Mouse (Mus musculus) neural tube, embryonic 10.5 days (tissue): Measurements from ENCODE around the gene Tnip3.
A peak's percentile ranks its signal among the peaks of the same experiment; 100 is the strongest.

Source experiments
- DNase-seq: peaks from one replicate; pipeline ENCODE4 v3.0.0-alpha.2; 2017; ENCODE audit warnings: low spot score; ENCODE audit errors: extremely low spot score

The Tnip3 gene

GRCm38 (mm10) chr6:65646408-65646807 is 121.3 kb downstream of the Tnip3 start:
- no peak for DNase-seq

- no peak for DNase-seq
Measured at GRCm38 (mm10) chr6:65647731-65648130, 122.6 kb downstream of the Tnip3 start.

GRCm38 (mm10) chr6:65651376-65651775 is 126.3 kb downstream of the Tnip3 start:
- no peak for DNase-seq

- no peak for DNase-seq
Measured at GRCm38 (mm10) chr6:65661272-65661671, 136.2 kb downstream of the Tnip3 start.

GRCm38 (mm10) chr6:65662050-65662449 is 136.9 kb downstream of the Tnip3 start:
- DNase-seq, result no peak

- no peak for DNase-seq
Measured at GRCm38 (mm10) chr6:65663990-65664389, 138.9 kb downstream of the Tnip3 start.

- no peak for DNase-seq
Measured at GRCm38 (mm10) chr6:65666295-65666694, 141.2 kb downstream of the Tnip3 start.

- DNase-seq, result no peak
Measured at GRCm38 (mm10) chr6:65669971-65670370, 144.9 kb downstream of the Tnip3 start.

- DNase-seq, result peak; percentile 71
Measured at GRCm38 (mm10) chr6:65670981-65671411, 145.9 kb downstream of the Tnip3 start.

- DNase-seq, result peak; percentile 86
Measured at GRCm38 (mm10) chr6:65671451-65671850, 146.3 kb downstream of the Tnip3 start, which contains the start of gene Ndnf. Ndnf (plus strand) TSS chr6:65671590.

GRCm38 (mm10) chr6:65672131-65673031 is 147.3 kb downstream of the Tnip3 start:
- DNase-seq, result peak; percentile 74
